Mouse (Mus musculus) kidney, adult 18-20 months (tissue): Measurements from ENCODE around the gene Disc1.

Experiments
- DNase-seq: peaks from one replicate; pipeline ENCODE4 v3.0.0; 2021

Disc1 gene

DNA sequence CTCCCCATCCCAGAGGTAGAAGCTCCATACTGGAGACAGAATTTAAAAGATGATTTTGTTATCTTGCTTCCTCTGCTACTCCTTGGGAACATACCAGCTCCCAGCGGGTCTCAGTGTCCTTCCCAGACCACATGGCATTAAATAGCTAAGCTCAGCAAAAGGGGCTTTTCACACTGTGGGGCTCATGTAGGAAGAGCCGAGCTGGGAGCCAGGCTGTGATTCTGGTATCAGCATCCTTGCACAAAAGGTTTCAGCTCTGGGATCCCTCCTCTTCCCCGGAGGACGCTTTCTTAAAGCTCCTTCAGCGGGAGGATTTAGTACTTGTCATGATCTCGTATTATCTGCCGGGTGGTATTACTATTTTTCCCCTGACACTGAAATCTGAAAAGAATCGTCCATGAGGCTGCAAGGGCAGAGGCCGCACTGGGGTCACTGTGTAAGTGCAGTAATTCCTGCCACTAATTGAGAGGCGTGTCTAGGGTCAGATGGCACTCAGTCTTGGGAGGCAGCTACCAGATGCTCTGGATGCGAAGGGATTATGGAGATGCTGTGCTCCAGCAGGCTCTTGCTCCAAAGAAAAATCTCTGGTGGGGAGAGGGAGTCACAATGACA, 223.2 kb downstream of the Disc1 start:
- no peak for DNase-seq

DNA sequence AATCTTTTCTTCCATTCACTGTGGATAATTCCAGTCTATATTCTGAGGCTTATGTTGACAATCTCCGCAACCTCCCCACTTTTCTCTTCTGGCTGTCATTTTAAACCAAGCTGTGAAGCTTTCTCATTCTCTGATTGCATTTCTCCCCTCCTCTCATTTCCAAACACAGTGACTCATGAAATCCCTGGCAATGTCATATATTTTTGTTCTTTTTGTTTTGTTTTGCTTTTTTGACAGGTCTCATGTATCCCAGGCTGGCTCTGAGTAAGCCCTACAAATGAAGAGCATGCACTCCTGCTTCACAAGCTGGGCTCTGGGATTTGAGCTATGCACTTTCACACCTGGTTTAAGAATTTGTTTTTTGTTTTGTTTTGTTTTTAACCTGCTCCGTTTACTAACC, 225.2 kb downstream of the Disc1 start:
- no peak for DNase-seq

DNA sequence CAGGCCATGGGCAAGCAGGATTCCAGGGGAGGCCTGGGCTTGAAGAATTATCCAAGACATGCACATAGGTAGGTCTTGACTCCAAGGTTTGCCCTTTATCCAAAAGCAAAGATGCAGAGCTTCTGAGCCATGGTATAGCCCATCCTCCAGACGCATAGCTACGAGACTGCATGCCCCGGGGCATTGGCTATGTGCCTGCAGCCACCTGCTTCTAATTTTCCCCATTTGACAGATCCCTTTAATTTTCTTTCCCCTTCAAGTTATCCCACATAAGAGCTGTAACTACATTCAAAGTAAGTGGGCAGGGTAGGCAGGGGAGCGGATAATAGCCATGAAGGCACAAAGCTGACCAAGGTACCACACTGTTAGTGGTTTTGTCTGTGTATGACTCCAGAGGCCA, 225.9 kb downstream of the Disc1 start:
- no peak for DNase-seq

DNA sequence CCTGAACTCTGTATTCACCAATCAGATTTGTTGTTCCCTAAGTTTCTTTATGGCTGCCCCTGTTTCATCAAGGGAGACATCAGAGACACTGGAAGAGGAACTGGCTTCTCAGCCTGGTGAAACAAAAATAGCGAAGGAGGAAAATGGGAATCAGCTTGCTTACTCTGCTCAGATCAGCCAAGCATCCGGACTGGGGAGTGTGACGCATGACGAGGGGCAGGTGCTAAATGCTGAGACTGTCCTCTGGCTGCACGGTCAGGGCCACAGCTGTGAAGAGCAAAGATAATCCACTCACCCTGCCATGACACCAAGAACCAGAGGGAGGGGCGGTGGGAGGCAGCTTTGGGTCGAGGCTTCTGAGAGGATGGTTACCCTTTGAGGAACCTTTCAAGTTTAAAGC, 228.5 kb downstream of the Disc1 start:
- no peak for DNase-seq

DNA sequence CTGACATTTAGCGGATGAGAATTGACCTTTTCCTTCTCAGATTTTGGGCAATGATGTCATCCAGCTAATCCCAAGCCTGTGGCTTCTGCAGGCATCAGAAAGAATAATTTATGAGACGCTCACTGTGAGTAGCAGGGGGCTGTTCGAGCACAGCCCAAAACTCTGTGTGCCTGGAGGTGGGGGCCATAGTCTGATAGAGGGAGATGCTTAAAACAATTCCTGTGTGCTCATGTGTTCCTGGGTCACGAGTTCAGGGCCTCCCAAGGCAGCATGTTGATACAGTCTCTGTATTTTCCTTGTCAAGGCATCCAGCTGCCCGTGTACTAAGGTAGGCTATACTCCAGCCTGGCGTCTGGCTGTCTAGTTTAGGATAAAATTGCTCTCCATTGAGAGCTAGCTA, 229.5 kb downstream of the Disc1 start:
- DNase-seq: no peak

DNA sequence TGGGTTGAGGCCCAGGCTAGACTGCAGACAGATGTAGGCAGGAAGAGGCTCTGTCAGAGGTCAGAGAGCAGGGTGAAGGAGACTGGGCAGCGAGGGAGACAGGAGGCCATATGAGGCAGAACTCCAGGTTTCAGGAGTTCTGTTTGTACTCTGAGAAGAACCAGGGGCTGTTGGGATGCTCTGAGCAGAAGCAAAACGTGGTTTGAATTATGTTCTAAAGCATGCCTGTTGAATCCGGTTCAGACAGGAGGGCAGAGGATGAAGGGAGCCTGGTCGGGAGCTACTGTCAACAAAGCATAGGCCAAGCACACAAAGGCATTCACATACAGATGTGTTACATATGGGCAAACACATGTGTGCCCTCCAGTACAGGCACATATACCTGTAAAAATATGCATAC, 230.9 kb downstream of the Disc1 start:
- DNase-seq: no peak

DNA sequence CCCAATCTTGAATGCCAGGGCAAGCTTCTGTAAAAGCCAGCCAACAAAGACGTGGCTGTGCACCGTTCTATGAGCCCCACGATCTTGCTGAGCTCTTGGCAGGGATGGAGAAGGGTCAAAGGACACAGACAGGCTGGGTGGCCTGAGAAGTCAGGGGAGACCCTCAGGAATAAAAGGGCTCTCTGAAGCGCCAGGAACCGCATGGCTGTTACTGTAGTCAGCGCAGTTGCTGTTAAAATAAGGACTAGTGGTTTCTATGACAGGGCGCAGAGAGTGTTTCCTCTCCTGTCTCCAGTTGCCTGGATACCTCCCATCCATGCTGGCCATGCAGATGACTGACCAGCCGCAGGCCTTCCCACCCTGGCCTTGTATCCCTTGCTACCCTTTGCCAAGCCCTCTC, 231.4 kb downstream of the Disc1 start:
- DNase-seq: no peak

DNA sequence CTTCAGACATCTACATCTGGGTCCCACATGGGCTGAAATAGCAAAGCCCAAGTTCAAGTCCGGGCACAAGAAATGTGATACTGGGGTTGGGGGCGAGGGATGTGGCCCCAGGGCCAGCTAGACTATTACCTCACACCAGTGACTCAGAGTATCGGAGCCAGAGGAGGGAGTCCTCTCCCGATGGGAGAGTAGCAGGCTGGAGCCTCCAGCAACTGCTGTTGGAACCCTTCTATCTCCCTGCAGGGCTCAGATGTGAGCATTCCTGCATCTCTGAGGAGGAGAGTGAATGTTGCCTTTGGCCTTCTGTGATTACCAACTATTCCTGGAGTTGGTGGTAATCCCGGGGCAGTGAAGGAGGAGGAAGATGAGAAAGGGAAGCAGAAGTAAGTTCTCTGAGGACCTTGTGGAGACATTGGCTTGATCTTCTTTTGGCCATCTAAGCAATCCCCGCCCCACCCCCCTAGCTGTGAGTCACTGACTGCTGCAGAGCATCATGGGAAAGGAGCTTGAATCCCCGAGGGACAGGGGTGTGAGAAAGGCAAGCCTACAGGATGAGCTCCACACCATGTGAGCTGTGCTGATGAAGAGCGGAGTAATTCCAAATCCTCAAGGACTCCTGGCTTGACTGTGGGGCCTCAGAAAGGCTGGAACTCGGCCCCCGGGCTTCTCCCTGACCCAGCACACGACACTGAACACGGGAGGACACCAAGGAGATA, 232.1 kb downstream of the Disc1 start:
- DNase-seq: peak; percentile 32

DNA sequence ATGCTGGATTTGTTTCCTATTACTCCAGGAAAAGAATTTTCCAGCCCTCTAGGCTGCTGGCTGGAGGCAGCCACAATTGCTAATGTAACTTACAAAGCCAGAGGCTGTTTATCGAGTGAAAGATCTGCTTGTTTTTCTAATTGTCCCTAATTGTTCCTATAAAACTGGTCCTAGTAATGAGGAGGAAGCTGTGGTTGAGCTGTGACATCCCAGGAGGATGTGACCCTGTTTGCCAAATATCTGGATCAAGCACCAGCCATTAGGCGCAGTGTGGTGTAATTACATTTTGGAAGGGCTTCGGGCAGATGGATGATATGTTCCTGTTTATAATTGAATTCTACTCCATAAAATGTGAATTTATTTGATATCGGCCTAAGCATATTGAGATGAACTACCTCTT, 233.3 kb downstream of the Disc1 start:
- DNase-seq: no peak

DNA sequence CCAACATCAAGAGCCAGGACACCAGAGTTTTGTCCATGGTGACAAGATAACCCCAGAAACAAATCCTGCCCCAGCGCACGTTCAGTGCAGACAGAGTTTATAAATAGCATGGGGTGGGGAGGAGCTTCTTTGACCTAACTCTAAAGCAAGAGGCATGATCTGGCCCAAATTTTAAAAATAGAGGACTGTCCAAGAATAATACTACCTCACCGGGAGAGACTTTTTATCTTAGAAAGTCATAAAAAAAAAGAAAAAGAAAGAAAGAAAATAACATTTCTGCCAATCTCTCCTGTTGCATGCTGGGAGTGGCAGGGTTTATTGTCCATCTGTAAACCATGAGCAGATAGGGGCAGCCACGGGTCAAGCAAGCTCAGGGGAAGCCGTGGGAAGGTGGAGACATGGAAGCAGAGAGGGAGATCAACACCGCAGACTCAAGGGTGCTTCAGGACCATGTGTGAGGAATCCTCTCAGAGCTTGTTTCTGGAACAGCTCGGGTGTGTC, 233.9 kb downstream of the Disc1 start:
- DNase-seq: no peak

DNA sequence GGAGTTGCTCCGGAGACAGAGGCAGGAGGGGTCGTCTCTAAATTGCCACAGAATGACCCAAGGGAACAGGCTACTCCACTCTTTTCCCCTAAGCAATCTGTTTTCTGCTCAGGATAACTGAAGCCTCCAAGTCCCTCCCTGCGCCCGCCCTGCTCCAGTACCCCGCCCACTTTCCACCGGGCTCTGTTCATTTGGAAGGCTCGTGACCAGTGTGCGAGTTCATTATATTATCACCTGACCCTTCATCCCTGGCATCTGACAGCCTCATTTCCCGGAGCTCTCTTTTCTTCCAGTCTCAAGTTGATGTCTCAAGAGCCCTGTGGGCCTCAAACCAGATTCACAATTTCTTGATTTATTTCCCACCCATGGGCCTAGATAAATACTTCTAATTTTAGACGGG, 237.5 kb downstream of the Disc1 start:
- DNase-seq: peak; percentile 23

DNA sequence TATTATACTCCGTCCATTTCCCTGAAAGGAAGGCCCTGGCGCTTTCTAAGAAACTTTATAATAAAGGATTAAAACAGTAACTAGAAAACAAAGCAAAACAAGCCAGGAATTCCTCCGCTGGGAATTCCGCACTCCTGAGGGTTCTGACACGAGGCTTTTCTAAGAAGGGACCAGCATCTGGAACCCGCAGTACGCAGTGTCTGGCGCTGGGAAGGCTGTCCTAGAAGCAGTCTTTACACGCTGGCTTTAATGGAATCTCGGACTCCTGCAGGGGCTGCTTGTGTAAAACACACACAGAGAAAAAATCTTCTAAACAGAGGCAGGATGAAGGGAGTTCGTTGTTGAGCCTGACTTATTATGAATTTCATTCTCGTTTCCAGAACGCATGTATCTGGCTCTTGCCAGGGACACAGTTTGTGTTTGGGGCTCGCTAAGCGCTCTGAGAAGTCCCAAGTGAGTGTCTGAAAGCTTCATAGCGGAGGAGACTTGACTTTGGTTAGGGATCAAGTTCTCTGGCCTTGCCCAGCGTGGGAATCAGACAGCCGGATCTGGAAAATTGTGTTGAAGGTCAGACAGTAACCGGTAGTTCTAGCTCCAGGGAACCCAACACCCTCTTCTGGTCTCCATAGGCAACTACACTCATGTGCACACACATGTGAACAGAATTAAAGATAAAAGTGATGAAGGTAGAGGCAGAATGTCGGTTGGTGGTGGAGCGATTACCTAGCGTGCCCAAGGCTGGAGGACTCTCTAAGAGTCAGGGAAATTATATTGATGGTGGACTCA, 238.1 kb downstream of the Disc1 start:
- DNase-seq: no peak

DNA sequence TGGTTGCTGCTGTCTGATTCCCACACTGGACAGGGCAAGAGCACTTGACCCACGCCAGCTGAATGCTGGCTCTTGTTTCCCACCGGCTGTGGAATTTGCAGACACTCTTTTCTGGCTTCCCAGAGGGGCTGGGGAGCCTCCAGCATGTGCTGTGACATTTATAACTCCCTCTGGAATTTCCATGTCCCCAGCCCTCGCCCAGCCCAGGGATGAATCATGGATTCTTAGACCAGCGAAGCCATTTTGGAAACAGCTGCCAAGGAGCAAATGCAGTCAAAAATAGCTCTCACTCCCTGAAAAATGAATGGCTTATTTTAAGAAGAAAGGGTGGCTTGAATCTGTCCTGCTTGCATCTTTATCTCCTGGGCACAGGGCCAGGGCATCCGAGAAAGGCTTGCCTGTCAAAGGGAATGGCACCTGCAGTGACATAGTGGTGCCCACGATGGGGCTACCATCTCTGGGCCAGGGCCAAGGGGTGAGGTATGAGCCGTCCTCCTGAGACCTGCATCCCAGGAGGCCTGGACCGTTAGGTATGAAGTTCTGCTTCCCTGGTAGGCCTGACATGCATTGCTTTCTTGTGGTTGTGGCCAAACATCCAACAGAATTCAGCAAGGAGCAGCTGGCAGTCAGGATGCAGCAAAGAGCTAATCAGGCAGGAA, 239.1 kb downstream of the Disc1 start:
- DNase-seq: no peak

DNA sequence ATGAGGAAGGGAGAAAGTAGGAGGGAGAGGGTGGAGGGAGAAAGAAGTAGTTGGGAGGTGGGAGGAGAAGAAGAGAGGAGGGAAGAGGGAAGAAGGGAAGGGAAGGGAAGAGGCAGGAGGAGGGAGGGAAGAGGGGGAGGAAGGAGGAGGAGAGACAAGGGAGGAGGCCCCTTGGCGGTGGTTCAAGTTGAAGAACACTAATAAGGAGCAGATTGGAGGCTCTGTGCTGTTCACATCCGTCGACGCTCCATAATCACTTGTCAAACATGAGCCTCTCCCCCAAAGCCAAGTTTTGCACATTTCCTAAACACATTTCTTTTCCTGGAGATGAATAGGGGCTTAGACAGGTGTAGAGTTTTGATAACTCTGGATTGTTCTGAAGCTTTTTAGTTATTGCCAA, 245.3 kb downstream of the Disc1 start:
- no peak for DNase-seq

DNA sequence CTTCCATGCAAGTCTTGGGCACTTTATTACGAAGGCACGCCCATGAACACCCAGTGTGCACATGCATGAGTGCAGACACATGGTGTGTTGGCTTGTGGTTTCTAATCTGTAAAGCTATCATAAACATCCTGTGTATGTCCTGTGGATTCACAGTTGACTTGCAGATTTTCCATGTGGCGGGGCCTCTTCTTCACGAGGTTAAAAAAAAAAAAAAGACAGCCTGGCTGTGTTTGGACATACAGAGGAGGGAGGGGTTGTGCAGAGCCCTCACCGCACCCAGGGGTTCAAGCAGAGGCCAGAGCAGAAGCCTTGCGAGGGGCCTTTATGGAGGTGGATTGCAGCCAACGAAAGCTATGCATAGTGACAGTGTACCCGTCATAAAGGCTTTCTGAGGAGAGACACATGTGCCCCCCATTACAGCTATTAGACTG, 248.0 kb downstream of the Disc1 start:
- no peak for DNase-seq

DNA sequence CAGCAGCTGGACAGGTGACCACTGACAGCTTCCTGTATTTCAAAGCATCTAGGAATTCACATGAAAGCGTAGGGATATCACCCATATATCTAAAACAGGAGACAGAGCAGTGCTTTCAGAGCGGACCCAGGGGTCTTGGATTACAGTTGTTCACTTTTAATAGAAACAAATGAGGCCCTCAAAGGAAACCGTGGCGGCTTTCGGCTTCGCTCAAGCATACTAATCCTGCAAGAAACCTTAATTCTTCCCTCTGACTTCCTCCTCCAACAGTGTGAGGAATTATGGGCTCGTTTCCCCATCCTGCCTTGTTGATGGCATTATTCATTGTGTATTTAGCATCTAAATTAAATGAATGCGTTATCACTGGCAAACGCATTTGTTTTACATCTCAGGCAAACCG, 252.7 kb downstream of the Disc1 start:
- DNase-seq: no peak

DNA sequence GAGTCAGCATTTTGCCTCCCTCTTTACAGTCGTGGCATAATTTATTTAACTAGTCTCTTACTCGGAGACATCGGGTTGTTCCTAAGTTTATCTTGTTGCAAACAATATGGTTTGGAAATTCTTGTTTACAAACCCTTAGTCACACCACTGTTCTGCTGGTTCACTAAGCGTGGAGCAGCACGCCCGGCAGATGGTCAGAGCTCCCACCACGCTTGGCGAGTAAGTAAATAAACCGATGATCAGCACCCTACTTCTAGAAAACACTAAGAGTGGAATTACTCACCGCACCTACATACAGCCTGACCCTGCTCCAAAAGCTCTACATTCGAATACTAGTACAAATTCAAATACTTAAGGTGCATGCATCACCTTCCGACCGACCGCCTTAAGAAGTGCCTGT, 256.0 kb downstream of the Disc1 start:
- DNase-seq: no peak
